Mouse (Mus musculus) liver, postnatal 0 days (tissue): ENCODE data around the gene Agtr1a.

Experiments used
- CTCF ChIP-seq: sonication (generic); IDR thresholded peaks from 2 replicates; pipeline ENCODE4 v1.5.1; 2016; ENCODE audit warnings: antibody characterized with exemption, low read depth
- EP300 ChIP-seq: IDR thresholded peaks from 2 replicates; pipeline ENCODE4 v1.6.1; 2016; ENCODE audit warnings: antibody characterized with exemption, low read depth, mild to moderate bottlenecking

- no peak for TF ChIP-seq CTCF
- TF ChIP-seq EP300, result no peak
These were observed 90.8 kb downstream of the Agtr1a start for GRCm38 (mm10) chr13:30427008-30427407.
